Mouse (Mus musculus): ENCODE results near the gene St6gal1.

DNA sequence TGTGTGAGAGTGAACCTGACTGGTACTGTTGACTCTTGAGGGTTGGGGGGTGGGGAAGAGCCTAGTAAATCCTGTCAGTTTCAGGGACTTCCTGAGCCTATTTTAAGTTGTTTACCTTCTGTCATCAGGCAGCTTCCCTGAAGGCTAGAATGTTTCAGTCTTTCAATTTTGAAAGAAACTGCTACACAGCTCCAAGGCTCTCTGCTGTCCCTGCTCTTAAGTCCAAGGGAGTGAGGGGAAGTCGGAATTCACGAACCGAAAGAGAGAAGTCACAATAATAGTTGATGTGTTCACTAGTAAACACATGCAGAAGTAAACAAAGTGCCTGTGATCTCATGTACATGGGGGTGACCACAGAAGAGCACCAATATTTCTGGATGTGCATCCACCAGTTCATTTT, 72.2 kb downstream of the St6gal1 start:
- TF ChIP-seq CTCF (IDR thresholded peaks at IDR 0.05; ENCODE audit: extremely low read depth, insufficient read depth, low read length) (no peak), POLR2A (IDR thresholded peaks at IDR 0.05; ENCODE audit: extremely low read depth, insufficient read depth, low read length) (no peak)
